Mouse (Mus musculus): ENCODE results near the gene Lipe.

Gene Lipe

DNA sequence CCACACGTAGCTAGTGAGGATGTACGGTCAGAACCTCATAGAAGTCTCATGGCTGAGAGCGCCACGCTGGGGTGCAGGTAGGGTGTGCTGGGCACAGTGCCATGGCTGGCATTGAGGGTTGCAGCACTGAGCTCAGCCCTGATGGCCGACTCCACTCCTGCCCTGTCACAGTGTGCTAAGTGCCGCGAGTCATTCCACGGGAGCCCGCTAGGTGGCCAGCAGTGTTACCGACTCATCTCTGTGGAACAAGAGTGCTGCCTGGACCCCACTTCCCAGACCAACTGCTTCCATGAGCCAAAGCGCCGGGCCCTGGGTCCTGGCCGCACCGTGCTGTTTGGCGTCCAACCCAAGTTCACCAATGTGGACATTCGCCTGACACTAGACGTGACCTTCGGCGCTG, 35.4 kb downstream of the Lipe start:
- peak; percentile 82 for DNase-seq (ENCODE audit: low read depth, low spot score)

- peak; percentile 39 for DNase-seq (ENCODE audit: low read depth, low spot score)
These were observed 39.7 kb downstream of the Lipe start for GRCm38 (mm10) chr7:25358721-25359206.

DNA sequence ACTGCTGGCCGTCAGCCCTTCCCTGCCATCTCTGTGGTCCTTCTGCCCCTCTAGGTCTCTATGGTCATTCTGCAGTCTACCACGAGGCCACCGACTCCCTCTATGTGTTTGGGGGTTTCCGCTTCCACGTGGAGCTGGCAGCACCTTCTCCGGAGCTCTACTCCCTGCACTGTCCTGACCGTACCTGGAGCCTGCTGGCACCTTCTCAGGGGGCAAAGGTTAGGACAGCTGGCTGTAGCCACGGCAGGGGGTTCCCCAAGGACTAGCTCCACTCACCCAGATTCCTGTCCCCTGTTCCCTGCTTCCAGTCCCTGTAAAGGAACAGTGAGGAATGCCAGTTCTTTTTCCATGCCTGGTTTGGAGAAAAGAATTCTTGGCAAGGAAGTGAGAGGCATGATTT, 49.6 kb downstream of the Lipe start:
- DNase-seq (ENCODE audit: low read depth, low spot score) = no peak

DNA sequence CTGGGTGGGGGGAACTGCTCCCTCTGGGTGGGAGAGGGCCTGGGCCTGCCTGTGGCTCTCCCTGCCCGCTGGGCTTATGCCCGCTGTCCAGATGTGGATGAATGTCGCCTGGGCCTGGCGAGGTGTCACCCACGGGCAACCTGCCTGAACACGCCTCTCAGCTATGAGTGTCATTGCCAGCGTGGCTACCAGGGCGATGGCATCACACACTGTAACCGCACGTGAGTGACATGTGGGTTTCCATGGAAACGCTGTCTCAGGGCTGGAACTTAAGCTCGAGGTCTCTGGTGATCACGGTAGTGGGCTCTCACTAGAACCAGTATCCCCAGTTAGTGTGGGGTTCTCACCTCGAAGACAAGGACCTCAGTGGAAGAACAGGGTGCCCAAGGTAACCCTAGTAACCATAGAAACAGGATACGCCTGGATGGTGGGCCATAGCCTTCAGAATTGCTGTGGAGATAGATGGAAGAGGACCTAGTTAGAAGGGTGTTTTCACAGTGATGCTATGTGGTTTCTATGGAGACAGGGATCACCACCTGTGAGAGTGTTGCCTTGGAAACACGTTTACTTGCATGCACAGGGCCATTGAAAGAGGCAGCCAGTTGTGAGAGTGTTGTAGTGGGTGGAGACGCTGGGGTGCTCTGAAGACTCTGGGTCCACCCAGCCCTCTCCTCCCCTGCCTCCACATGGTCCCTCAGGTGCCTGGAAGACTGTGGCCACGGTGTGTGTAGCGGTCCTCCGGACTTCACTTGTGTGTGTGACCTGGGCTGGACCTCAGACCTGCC, 57.3 kb downstream of the Lipe start:
- DNase-seq (ENCODE audit: low read depth, low spot score) = no peak

DNA sequence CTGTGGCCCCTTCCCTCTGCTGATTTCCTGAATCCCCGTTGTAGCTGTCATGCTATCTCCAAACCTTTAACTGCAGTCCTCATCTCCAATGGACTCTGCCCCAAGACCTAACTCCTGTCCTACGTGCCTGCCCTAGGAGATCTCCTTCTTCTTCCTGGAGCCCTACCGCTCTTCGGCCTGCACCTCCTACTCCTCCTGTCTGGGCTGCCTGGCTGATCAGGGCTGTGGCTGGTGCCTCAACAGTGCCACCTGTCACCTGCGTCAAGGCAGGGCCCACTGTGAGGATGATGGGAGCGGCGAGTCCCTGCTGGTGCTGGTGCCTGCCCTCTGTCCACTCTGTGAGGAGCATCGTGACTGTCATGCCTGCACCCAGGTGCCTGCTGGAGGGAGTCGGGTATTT, 59.2 kb downstream of the Lipe start:
- no peak for DNase-seq (ENCODE audit: low read depth, low spot score)

DNA sequence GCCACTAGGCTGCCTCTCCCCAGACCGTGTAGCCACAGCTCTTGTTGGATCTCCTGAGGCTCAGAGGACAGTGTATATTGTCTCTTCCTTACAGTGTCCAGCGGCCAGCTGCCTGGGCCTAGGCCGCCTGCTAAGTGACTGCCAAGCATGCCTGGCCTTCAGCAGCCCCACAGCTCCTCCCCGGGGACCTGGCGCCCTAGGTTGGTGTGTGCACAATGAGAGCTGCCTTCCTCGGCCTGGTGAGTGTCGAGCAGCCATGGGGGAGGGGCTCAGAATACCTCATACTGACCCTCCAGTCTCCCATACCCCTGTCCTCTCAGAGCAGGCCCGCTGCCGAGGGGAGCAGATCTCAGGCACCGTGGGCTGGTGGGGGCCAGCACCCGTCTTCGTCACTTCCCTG, 64.0 kb downstream of the Lipe start:
- no peak for DNase-seq (ENCODE audit: low read depth, low spot score)

DNA sequence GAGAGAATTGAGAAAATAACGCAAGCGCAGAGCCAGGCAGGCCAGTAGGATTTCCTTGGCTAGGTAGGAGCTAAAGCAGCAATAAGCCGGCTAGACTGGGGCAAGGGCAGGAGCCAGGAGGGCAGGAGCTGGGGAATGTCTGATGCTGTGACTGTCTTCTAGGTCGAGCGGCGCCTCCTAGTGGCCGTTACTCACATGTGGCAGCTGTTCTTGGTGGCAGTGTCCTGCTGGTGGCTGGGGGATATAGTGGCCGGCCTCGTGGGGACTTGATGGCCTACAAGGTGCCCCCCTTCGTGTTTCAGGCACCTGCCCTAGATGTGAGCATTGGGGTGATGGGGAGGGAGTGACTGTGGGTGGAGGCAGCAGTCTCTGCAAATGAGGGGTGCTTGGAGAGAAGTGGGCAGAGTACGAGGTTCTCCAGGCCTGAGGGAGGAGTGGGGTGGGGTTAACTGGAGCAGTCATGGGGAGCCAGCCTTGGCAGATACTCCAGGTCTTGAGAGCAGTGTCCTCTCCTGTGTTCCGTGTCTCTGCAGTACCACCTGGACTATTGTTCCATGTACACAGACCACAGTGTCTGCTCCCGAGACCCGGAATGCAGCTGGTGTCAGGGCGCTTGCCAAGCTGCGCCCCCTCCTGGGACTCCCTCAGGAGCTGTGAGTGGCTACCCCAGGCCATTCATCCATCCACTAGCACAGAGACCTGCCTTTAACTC, 64.8 kb downstream of the Lipe start:
- peak; percentile 88 for DNase-seq (ENCODE audit: low read depth, low spot score)

All from ZHBTc4 (cell line).